Mouse (Mus musculus): ENCODE measurements around the gene Arpp21. TPM values are rescaled to one million over a fixed set of nuclear protein-coding genes. Genes with fewer than 3 reads are reported as not detected.
"Not testable (repeated sequence)": the region's sequence is repeated elsewhere in the genome, so short reads cannot be mapped to it uniquely, and the experiment has no call there.

Arpp21 gene
- total RNA-seq, 2 experiments from 2014 or later: 6.8 to 10.7 TPM

- no peak for DNase-seq (ENCODE audit: low spot score)
Observed at GRCm38 (mm10) chr9:112117632-112118410, 117.9 kb downstream of the Arpp21 start.

DNA sequence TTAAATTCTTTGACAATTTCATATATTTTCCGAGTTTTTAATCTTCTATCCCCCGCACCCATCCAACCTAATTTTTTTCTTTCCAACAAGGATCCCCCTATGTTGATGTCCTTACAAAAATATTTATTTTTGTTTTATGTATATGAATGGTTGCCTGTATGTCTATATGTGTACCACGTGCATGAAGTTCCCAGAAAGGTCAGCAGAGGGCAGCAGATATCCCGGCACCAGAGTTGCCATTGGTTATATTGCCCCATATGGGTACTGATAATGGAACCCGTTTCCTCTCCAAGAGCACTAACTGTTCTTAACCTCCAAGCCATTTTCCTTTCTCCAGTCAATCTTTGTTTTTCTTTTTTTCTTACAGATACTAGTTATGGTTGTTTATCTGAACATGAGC, 124.1 kb downstream of the Arpp21 start:
- DNase-seq (ENCODE audit: low spot score): no peak

DNA sequence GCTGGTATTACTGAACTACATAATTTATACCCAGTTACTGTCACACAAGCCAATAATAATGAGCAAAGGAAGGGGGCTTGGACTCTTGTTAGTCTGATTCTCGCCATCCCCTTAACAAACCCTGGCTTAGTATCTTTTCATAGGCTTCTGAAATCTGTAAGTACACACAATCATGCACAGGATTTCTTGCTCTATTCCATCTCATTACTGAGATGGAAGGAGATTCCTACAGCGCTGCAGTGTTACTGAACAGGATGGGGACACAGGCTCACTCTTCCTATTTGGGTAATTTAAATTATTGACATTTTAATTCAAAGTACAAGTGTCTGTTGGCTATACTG, 132.9 kb downstream of the Arpp21 start:
- no peak for DNase-seq (ENCODE audit: low spot score)

DNA sequence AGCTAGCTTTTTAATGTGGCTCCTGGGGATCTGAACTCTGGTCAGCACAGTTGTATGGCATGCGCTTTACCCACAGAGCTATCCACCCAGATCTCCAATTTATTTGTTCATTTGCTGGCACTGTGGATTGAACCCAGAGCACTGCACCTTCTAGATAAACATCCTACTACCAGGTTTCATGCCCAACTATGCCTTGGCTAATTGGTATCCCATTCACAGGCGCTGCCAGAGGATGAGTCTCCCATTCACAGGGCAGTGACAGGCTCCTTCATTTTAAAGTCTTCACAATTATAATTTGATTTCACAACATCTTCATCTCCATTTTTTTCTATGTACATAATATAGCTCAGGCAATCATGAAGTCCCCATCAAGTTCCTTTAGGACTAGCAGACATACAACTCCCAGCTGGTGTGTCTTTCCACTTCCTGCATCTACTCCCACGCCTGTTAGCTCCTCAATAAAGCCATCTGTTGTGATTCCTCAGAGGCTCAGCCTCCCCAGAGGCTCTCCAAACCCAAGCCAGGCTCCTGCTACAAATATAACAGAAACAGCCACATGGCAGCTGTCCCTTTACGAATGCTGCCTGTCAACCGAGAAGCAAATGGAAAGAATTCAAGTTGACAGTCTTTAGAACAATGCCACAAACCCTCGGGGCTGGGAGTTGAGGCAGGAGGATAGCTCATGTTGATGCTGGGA, 133.4 kb downstream of the Arpp21 start:
- no peak for DNase-seq (ENCODE audit: low spot score)

DNA sequence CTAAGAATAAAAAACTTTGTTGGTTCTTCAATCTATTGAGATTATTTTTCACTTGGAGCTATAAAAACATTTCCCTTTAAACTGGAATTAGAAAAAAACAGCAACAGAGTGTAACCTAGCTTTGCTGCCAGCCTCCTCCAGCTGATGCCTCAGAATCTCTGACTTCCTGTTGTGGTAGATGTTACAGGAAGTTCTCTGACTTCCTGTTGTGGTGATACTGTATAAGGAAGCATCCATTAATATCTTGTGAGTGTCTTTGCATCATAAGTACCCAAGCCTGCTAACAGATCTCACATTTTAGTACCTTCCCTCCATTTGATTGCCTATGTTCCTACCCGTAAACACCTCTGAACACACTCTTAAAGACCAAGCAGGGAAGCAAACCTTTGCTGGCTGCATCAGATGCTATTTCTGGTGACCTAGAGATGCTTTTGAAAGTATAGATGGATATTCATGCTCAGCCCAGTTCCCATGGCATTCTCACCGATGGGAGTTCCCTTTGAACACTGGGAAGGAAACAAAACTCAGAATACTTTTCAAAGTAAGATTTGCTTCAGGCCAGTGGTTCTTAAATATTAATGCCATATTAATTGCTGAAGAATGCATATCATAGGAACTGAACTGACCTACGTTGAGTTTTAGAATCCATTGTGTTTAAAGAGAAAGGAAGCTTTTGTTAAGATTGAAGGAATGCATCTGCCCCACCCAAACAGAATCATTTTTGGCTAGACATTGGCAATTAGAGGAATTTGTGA, 134.7 kb downstream of the Arpp21 start:
- no peak for DNase-seq (ENCODE audit: low spot score)

- no peak for DNase-seq (ENCODE audit: low spot score)
Observed at GRCm38 (mm10) chr9:112098267-112098666, 137.5 kb downstream of the Arpp21 start.

GRCm38 (mm10) chr9:112095708-112096107, 140.0 kb downstream of the Arpp21 start:
- DNase-seq (ENCODE audit: low spot score): no peak

DNA sequence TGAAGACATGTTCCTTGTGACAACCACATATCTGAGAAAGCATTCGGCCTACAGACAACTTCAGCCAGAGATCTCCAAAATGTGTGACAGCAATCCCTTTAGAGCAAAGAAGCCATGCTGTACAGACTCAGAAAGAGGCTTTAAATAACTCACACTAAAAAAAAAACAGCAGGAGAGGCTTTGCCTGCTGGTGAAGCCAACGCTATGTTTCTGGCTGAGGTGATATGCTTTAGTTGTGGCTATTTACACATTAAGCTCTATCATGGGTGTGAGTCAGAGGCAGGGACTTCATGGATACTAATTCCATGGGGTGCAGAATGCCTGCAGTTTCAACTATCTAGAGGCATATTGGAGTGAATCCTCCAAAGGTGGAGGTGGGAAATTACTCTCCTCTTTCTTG, 140.5 kb downstream of the Arpp21 start:
- DNase-seq (ENCODE audit: low spot score): no peak

DNA sequence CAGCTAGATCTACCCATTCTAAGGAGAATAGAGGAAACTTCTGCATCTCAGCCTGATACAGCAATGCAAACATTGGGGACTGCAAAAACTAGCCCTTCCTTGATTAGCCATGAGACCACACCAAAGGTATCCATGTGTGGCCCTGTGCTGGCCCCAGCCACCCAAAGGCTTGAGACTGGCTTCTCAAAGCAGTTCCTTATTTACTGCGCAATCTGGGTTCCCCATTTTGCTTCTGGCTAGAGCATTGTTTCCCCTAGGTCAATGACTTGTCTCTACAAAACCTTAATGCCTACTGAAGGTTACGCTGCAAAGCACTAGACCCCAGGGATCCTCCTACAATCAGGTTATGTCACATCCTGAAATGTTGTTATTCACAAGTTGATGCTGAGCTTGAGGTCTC, 156.8 kb downstream of the Arpp21 start:
- DNase-seq (ENCODE audit: low spot score): no peak

GRCm38 (mm10) chr9:112078453-112078852, 157.3 kb downstream of the Arpp21 start:
- DNase-seq (ENCODE audit: low spot score): no peak

- no peak for DNase-seq (ENCODE audit: low spot score)
Observed at GRCm38 (mm10) chr9:112075273-112075672, 160.5 kb downstream of the Arpp21 start.

GRCm38 (mm10) chr9:112074872-112075271, 160.9 kb downstream of the Arpp21 start:
- DNase-seq (ENCODE audit: low spot score): no peak

GRCm38 (mm10) chr9:112071368-112071767, 164.4 kb downstream of the Arpp21 start:
- DNase-seq (ENCODE audit: low spot score): no peak

- no peak for DNase-seq (ENCODE audit: low spot score)
Observed at GRCm38 (mm10) chr9:112070961-112071360, 164.8 kb downstream of the Arpp21 start.

- DNase-seq (ENCODE audit: low spot score): no peak
Observed at GRCm38 (mm10) chr9:112068250-112068649, 167.5 kb downstream of the Arpp21 start.

DNA sequence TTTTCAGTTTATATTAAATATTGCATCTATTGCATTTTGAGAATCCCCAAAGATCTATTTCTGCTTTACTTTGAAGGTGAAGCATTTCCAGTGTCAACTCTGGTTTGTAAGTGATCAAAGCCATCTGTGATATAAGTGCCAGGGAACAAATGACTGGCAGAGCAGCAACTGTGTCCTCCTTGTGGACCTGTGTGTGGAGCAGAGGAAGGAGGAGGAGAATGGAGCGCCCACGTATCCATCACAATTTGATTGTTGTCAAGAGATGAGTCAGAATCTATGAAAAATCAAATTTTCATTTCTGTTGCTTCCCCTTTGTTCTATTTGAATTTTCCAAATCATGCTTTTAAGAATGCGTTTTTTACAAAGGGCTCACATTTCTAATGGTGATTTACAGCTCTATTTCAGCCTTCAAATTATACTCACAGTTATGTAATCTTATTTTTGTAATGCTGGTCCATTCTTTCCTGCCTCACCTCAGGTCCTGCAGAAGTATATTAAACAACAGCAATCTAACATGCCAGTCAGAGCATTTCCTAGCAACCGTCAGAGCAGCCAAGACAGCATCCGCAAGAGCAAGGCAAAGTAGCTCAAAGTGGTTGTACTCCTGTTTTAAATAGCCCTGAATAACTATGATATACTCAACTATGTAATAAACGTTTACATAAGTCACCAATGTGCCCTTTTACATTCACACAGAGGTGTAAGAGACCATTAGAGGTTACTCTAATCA, 174.9 kb downstream of the Arpp21 start:
- no peak for DNase-seq (ENCODE audit: low spot score)

DNA sequence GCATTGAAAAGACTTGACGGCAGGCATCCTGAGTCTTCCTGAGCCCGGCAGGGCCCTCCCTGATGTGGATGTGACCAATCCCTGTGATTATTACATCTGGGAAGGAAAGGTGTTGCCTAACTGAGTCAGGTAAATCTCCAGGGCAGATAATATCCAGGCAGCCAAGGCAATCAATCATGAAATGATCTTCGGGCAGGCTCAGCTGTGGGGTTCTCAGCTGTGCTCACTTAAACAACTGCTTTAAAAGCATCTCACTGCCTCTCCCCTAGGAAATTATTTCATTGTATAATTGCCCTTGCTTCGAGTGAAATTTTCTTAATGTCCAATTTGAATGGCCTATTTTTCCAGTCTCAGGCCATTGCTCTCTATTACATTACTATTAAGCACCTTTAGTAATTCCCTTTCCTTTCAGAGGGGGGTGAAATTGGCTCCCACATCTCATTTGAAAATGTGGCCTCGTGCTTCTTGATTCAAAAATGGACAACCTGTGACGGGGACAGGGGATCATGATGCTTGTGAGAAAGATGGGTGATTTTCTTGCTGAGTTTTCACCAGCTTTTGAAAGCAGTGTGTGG, 180.8 kb downstream of the Arpp21 start:
- DNase-seq (ENCODE audit: low spot score): no peak

GRCm38 (mm10) chr9:112047903-112048467, 187.8 kb downstream of the Arpp21 start:
- no peak for DNase-seq (ENCODE audit: low spot score)

- no peak for DNase-seq (ENCODE audit: low spot score)
Observed at GRCm38 (mm10) chr9:112040566-112040965, 195.2 kb downstream of the Arpp21 start.

DNA sequence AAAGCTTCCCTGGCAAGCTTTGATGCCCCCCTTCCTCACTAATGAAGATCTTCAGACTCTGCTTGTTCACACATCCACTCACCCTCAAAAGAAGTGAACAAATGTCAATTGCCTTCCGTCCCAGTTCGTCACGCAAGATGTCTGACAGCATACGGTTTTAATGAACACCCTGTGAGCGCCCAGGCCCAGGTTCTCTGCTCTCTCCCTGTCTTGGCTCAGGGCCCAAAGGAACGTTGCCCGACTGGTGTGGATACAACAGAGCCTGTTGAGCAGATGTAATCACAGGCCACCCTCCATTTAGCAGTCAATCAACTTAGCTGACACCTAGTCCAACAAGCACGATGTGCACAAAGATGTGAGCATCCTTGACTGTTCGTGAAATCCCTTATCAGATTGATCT, 198.0 kb downstream of the Arpp21 start:
- no peak for DNase-seq (ENCODE audit: low spot score)

DNA sequence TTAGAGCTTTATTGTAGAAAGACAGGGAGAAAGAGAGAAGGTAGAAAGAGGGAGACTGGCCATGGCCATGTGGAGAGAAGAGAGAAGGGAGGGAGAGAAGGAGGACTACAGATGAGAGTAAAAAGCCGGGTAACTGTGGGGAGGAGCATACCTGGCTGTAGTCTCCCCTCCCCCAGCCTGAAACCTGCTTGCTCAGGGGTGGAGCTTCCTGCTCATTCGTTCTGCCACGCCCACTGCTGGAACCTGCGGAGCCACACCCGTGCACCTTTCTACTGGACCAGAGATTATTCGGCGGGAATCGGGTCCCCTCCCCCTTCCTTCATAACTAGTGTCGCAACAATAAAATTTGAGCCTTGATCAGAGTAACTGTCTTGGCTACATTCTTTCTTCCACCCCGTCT, 201.9 kb downstream of the Arpp21 start:
- DNase-seq (ENCODE audit: low spot score): not testable (repeated sequence)

Measured in gastrocnemius, adult 18-20 months (tissue).